Mouse (Mus musculus): ENCODE measurements around the gene Stac. TPM values are rescaled to one million over a fixed set of nuclear protein-coding genes. Genes with fewer than 3 reads are reported as not detected.

Stac gene
- polyA plus RNA-seq, 1 experiment = 39.2 TPM

- no peak for DNase-seq (ENCODE audit: low spot score)
These were observed 83.5 kb downstream of the Stac start for GRCm38 (mm10) chr9:111606603-111607002.

- no peak for DNase-seq (ENCODE audit: low spot score)
These were observed 102.6 kb downstream of the Stac start for GRCm38 (mm10) chr9:111587527-111587926.

GRCm38 (mm10) chr9:111578784-111579183 lies 111.4 kb downstream of the Stac start:
- DNase-seq (ENCODE audit: low spot score) = no peak

GRCm38 (mm10) chr9:111577453-111577852 lies 112.7 kb downstream of the Stac start:
- no peak for DNase-seq (ENCODE audit: low spot score)

- DNase-seq (ENCODE audit: low spot score) = no peak
These were observed 114.3 kb downstream of the Stac start for GRCm38 (mm10) chr9:111575889-111576288.

- no peak for DNase-seq (ENCODE audit: low spot score)
These were observed 116.3 kb downstream of the Stac start for GRCm38 (mm10) chr9:111573836-111574235.

- no peak for DNase-seq (ENCODE audit: low spot score)
These were observed 118.5 kb downstream of the Stac start for GRCm38 (mm10) chr9:111571619-111572018.

GRCm38 (mm10) chr9:111564176-111564575 lies 126.0 kb downstream of the Stac start:
- DNase-seq (ENCODE audit: low spot score) = no peak

- DNase-seq (ENCODE audit: low spot score) = no peak
These were observed 126.9 kb downstream of the Stac start for GRCm38 (mm10) chr9:111563226-111563625.

GRCm38 (mm10) chr9:111562217-111562988 lies 127.7 kb downstream of the Stac start:
- DNase-seq (ENCODE audit: low spot score) = no peak

GRCm38 (mm10) chr9:111556699-111557098 lies 133.4 kb downstream of the Stac start:
- no peak for DNase-seq (ENCODE audit: low spot score)

- DNase-seq (ENCODE audit: low spot score) = no peak
These were observed 137.3 kb downstream of the Stac start for GRCm38 (mm10) chr9:111552865-111553264.

GRCm38 (mm10) chr9:111551461-111552190 lies 138.5 kb downstream of the Stac start:
- DNase-seq (ENCODE audit: low spot score) = no peak

GRCm38 (mm10) chr9:111550963-111551321 lies 139.2 kb downstream of the Stac start:
- no peak for DNase-seq (ENCODE audit: low spot score)

GRCm38 (mm10) chr9:111550281-111550962 lies 139.7 kb downstream of the Stac start:
- no peak for DNase-seq (ENCODE audit: low spot score)

- DNase-seq (ENCODE audit: low spot score) = no peak
These were observed 147.5 kb downstream of the Stac start for GRCm38 (mm10) chr9:111542663-111543062.

GRCm38 (mm10) chr9:111535445-111536064 lies 154.6 kb downstream of the Stac start:
- DNase-seq (ENCODE audit: low spot score) = no peak

- no peak for DNase-seq (ENCODE audit: low spot score)
These were observed 155.3 kb downstream of the Stac start for GRCm38 (mm10) chr9:111534744-111535423.

GRCm38 (mm10) chr9:111523871-111524270 lies 166.3 kb downstream of the Stac start:
- DNase-seq (ENCODE audit: low spot score) = no peak

GRCm38 (mm10) chr9:111523111-111523510 lies 167.0 kb downstream of the Stac start:
- DNase-seq (ENCODE audit: low spot score) = no peak

- DNase-seq (ENCODE audit: low spot score) = no peak
These were observed 167.9 kb downstream of the Stac start for GRCm38 (mm10) chr9:111522226-111522625.

GRCm38 (mm10) chr9:111515536-111515935 lies 174.6 kb downstream of the Stac start:
- no peak for DNase-seq (ENCODE audit: low spot score)

All from urinary bladder, adult 2 months (tissue).